Mouse (Mus musculus): Measurements from ENCODE around the gene Lipo3. TPM values are rescaled to one million over a fixed set of nuclear protein-coding genes. Genes with fewer than 3 reads are reported as not detected.
"Not testable (repeated sequence)": the region's sequence is repeated elsewhere in the genome, so short reads cannot be mapped to it uniquely, and the experiment has no call there.

Gene Lipo3
- total RNA-seq (2015) (16.5 and 22.5 TPM in 2 replicates), total RNA-seq (2017) (10.0 and 13.6 TPM in 2 replicates)

GRCm38 (mm10) chr19:33761287-33762086, at the start of gene Lipo3:
TSS of gene Lipo3 (minus strand) at chr19:33761951.
- peak; percentile 96 for ATAC-seq (ENCODE audit: poor library complexity, severe bottlenecking)

DNA sequence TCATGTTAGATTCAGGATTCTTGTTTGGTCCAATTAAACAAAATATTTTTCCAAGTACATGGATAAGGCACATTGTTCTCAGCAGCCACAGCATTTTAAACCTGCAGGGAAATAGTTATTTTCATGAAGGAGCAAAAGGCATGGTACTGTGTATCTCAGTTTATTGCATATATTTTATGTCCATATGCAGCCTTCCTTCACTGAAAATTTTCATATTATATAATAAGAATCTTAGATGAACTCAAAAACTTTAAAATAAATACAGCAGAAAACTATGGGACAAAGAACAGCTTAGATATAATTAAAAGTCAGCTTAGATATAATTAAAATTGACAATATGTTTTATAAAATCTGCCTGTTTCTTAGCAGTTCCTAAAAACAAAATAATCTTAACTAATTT, 25.6 kb upstream of the Lipo3 start, which contains the start of gene Lipo1:
Gene Lipo1, minus strand, starts transcription at position 101 of the 400 bp plus-strand sequence.
- not testable (repeated sequence) for ATAC-seq (ENCODE audit: poor library complexity, severe bottlenecking)

- no peak for ATAC-seq (ENCODE audit: poor library complexity, severe bottlenecking)
These were observed 25.0 kb upstream of the Lipo3 start for GRCm38 (mm10) chr19:33786576-33787277.

DNA sequence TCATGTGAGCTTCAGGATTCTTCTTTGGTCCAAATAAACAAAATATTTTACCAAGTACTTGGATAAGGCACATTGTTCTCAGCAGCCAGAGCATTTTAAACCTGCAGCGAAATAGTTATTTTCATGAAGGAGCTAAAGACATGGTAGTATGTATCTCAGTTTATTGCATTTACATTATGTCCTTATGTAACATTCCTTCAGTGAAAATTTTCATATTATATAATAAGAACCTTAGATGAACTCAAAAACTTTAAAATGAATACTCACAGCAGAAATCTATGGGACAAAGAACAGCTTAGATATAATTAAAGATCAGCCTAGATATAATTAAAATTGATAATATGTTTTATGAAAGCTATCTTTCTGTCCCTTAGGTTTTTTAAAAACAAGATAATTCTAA, 10.5 kb downstream of the Lipo3 start, which contains the start of gene Lipo2:
Gene Lipo2, minus strand, starts transcription at position 101 of the 400 bp plus-strand sequence.
- ATAC-seq (ENCODE audit: poor library complexity, severe bottlenecking): not testable (repeated sequence)

- ATAC-seq (ENCODE audit: poor library complexity, severe bottlenecking): not testable (repeated sequence)
These were observed 136.6 kb downstream of the Lipo3 start, which contains the start of gene Gm8978 for GRCm38 (mm10) chr19:33625152-33625551. TSS of gene Gm8978 (minus strand) at chr19:33625252.

DNA sequence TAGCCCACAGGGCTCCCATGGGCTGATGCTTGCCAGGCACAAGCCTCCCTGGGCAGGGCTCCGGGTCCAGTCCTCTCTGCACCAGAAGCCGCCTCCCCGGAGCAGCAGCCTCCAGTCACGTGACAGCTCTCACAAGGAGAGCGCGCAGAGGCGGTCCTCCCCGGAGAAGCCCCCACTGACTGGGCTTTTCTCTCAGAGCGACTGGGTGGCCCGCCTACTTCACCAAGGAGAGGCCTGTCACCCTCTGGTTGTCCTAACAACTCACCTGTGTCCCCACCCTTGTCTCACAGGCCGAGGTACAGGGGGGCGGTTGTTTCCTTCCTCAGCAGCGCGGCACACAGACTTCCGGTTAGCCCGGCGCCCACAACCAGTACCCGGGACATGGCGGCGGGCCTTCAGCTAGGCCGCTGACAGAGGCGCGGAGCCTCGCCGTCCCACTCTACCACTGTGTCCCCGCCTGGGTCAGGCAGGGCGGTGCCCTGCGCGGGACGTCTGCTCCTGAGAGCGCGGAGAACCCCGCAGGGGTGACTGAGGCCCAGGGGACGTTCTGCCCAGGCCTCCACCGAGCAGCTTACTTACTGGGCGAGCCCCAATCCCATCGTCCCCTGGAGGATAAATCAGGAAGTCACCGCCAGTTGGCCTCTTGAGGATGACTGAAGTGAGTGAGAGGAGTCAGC, 172.0 kb downstream of the Lipo3 start:
- peak; percentile 95 for ATAC-seq (ENCODE audit: poor library complexity, severe bottlenecking)

DNA sequence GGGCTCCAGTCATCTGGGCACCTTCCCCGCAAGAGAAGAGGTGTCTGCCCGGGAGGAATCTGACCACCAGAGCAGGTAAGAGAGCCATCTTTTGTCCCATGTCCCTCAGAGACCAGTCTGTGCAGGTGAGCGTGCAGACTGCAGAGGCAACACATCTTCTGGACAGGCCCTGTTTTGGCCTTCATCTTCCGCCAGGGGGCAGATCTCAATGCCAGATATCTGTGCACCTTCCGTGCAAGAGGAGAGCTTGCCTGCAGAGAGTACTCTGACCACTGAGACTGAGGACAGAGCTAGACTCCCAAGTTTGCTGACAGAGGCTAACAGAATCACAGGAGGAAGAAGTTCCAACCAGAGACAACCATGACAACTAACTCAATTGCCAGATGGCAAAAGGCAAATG, 193.2 kb downstream of the Lipo3 start:
- ATAC-seq (ENCODE audit: poor library complexity, severe bottlenecking): not testable (repeated sequence)

DNA sequence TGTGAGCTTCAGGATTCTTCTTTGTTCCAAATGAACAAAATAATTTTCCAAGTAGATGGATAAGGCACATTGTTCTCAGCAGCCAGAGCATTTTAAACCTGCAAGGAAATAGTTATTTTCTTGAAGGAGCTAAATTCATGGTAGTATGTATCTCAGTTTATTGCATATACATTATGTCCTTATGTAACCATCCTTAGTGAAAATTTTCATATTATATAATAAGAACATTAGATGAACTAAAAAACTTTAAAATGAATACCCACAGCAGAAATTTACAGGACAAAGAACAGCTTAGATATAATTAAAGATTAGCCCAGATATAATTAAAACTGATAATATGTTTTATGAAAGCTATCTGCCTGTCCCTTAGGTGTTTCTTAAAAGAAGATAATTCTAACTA, 244.1 kb downstream of the Lipo3 start, which contains the start of gene Lipo4:
Gene Lipo4, minus strand, starts transcription at position 101 of the 400 bp plus-strand sequence.
- ATAC-seq (ENCODE audit: poor library complexity, severe bottlenecking): no peak

Other genes with a start within 250 kb of the Lipo3 start
- not detected in 2 replicates for gene Lipo4, start 244.2 kb downstream of the Lipo3 start, total RNA-seq (2015)
- not detected in 2 replicates for gene Lipo4, start 244.2 kb downstream of the Lipo3 start, total RNA-seq (2017)
- not detected in 2 replicates for gene Gm8978, start 136.7 kb downstream of the Lipo3 start, total RNA-seq (2015)
- gene Gm8978, start 136.7 kb downstream of the Lipo3 start, total RNA-seq (2017): not detected in 2 replicates
- not detected in 2 replicates for gene Lipo2, start 10.6 kb downstream of the Lipo3 start, total RNA-seq (2015)
- gene Lipo2, start 10.6 kb downstream of the Lipo3 start, total RNA-seq (2017): 0.53 TPM in 1 of 2 replicates, not detected in the other
- not detected in 2 replicates for gene Lipo1, start 25.5 kb upstream of the Lipo3 start, total RNA-seq (2015)
- gene Lipo1, start 25.5 kb upstream of the Lipo3 start, total RNA-seq (2017): not detected in 2 replicates
- not detected in 2 replicates for gene Lipf, start 199.2 kb upstream of the Lipo3 start, total RNA-seq (2015)
- not detected in 2 replicates for gene Lipf, start 199.2 kb upstream of the Lipo3 start, total RNA-seq (2017)
- gene Lipk, start 246.3 kb upstream of the Lipo3 start, total RNA-seq (2015): not detected in 2 replicates
- gene Lipk, start 246.3 kb upstream of the Lipo3 start, total RNA-seq (2017): not detected in 2 replicates

Data from megakaryocyte, adult 5-6 weeks (primary cell).